Mouse (Mus musculus) retina, postnatal 1 day (tissue): Measurements from ENCODE around the gene Enox1.
"Not testable (repeated sequence)": the region's sequence is repeated elsewhere in the genome, so short reads cannot be mapped to it uniquely, and the experiment has no call there.

ENCODE experiments used
- DNase-seq: peaks from one replicate; pipeline ENCODE4 v3.0.0-alpha.2; 2012

Gene Enox1

DNA sequence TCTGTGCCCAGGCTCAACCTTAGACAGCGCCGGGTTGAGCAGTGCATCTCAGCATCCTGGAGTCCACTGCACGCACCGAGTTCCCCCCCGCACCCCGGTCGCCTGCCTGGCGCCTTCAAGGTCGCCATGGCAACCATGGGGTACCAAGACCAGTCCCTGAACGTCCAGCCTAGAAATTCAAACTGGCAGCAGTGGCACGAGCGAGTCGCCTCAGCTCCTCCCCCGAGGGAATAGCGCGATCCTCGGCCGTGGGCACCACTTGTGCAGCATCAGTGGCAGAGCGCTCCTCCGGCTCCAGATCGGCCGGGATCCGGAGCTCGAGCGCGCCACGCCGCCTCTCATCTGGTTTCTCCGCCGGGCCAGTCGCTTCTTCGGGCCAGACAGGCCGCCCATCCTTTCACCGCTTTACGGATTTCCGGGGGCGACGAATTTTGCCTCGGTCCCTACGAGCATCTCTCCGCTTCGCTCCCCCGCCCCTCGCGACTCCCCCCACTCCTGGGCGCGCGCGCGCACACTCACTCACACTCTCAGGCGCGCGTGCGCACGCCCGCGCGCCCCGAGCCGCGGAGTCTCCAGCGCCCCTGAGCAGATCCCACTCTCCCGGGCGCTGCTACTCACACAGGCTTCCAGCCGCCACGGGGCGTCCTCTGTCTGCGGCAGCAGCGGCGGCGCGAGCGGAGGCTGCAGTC lies at the start of gene Enox1:
Gene Enox1 (plus strand): TSS at position 542 of the 689 bp plus-strand sequence.
- peak; percentile 95 for DNase-seq

DNA sequence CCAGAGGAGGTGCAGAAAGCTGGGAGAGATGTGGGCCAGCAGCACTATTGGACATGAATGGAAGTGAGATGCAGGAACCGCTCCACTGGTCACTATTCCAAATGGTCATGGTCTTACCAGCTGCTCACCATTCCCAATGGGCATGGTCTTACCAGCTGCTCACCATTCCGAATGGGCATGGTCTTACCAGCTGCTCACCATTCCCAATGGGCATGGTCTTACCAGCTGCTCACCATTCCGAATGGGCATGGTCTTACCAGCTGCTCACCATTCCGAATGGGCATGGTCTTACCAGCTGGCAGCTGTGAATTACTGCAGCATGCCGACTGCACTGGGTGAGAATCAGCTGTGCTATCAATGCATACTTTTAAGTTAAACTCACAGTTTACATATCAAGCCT lies 45.9 kb upstream of the Enox1 start:
- not testable (repeated sequence) for DNase-seq

DNA sequence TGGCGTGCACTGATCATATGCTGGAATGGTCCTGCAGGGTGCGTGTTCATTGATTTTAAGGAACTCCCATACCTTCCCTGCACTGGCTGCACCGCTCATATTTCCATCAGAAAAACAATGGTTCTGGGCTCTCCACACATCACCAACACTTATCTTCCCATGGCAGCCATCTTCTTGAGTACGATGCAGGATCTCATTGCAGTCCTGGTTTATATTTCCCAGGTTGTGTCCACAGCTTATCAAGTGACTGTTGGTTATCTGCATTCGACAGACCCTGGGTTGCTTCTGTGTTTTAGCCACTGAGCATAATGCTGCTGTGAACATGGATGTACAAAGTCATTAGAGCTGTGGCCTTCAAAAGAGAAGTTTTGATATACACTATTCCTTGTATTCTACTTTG lies 26.0 kb upstream of the Enox1 start:
- DNase-seq: no peak

DNA sequence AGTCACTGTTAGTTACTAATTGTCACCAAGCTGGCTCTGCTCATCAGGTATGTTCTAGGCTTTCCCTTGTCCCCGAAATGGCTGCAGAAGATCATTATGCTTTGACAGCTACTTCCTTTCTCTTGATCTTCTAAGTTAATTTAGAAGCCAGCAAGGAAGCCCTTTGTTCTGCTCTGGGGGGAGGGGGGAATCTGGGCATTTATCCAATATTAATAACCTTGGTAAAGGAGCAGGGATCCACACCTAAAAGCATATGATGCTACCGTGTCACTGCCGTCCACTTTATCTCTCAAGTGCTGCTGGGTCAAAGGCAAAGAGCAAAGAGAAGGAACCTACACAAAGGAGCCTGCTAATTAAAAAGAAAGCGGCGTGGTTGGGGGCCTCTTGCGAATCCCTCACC lies 19.6 kb upstream of the Enox1 start:
- no peak for DNase-seq

DNA sequence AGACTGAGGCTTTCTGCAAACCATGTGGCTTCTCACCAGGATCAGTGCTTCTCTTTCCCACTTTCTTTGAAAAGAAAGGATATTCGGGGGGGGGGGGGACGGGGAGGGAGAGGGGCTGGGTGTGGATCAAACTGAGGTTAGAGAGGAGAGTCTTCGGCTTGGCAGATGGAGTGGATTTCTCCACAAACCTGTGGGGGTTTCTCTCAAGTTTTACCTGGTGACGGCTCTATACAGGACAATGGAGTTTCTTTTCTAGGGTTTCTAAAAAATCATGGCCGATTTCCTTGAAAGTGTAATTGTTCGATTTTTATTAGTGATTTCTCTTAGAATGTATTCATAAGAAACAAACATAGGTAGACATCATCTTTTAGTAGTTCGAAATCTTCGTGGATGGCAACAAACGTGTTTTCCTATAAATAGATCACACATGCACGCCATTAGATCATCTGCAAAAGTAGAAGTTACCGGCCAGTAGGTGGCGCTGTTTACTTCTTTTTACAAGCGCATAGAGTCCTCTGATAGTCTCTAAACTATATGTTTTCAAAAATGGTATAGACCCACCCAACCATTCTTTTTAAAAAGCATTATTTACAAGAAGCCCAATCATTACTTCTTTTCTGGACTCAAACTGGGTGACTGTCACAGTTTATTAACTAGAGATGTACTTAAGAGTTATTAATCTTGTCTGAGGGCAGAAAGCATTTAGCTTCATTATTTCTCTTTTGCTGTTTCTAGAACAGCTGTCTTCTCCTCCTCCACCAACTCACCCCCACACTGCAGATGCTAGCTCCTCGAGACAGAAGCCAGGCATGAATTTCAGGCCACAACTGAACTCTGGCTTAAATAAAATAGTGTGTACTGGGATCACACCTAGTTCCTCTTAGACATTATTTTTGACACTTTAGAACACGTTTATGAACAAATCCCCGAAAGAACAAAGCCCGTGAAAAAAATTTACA lies 15.0 kb upstream of the Enox1 start:
- DNase-seq: peak; percentile 89

DNA sequence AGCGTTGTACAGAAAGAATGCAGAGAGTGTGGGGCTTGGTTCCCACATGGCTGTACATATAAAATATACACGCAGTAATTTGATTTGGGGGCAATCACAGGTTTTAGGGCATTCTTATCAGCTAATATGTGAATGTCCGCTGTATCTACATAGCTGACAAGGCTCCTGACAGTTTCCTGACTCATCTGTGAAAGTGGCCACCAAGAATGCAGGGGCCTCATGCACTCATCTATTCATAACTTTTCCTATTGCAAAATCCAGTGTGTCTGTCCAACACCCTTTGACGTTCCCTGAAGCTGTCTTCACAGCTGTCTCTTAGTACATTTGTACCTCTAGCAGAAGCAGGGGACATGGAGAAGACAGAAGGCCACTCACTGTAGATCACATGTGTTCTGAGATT lies 11.5 kb upstream of the Enox1 start:
- no peak for DNase-seq

DNA sequence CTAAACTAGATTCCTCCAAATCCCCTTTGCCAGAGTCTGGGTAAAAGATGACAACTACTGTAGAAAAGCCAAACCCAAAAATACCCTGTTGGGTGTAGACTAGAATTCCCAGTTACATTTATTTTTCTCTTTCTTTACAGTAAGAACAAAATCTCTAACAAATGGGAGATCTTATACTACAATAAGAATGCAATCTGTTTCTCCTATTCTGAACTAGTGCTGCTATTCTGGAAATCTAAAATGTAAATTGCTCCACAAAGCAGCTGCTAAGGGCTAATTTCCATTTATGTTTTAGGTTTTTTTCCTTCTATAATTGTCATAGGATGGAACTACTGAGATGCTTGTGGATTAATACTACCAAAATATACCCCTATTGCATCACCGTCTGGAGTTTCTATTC lies 8.9 kb upstream of the Enox1 start:
- DNase-seq: no peak

DNA sequence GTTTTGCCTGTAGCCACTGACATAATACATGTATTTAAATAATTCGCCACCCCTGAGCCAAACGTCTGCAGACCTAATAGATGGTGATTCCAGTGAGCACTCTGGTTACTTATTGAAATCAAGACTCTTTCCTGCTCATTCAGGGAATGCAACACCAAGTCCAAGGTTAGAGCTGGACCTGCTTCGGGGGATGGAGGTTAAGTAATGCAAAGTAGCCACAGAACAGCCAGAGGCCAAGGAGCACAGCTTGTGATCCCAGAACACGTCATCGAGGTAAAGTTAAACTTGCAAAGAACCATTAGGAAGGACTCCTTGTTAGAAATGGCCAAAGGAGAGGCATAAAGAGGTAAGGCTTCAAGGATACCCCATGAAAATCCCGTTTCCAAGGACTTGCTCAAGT lies 6.0 kb upstream of the Enox1 start:
- DNase-seq: no peak

DNA sequence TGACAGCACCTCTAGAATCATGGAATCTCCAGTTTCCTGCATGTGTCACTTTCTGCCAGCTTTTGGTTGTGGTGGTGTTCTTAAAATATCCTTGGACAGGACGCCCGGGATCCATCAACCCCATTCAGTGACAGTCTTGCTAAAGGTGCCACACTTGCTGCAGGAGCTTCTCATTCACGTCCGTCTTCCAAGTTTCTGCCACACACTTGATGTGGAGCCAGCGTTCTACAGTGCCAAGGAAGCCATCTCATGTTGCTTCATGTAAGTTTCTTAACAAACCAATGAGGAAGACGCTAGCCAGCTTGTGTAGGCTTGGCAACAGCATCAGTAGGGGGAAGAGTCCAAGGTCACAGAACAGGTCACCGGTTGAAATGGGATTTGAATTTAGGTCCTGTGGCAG lies 5.1 kb upstream of the Enox1 start:
- no peak for DNase-seq

DNA sequence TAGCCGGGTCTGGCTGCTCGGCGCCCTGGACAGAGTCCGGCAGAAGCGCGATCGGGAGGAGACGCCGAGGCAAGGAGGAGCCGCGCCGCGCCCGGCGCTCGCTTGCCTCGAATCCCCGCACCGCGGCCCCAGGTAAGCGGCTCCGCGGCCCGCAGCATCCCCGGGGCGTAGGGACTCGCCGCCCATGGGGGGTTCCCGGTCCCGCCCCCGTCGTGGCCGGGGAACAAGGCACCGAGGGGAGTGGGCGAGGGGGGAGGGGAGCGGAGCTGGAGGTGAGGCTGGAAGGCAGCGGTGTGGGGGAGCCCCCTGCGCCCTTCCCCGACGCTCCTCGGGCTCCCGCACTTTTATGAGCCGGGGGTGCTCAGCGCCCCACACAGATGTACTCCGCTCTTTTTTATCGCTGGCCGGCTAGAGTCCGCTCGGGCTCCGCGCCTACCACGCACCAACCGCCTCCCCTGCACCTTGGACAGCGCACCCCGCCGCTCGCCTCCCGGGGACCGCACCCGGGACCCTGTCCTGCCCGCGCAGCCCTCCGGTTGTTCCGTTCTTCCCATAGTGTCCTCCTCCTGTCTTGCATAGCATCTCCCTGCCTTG lies 445 bp downstream of the Enox1 start:
- no peak for DNase-seq

DNA sequence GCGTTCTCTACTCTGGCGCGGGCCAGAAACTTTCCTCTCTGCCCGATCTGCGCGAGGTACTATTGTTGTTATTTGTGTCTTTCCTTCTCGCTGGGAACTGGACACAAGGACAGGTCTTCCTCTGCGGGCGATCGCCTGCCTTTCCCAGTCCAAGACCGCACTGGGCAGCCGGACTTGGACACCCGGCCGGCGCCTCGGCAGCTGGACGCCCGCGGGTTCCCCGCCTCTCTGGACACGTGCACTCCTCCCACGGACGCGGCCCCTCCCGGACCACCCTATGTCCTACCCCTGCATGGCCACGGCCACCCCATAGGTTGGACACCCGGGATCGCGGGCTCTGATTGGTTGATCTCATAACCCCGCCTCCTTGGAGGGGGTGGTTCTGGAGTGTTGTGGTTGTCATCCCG lies 945 bp downstream of the Enox1 start:
- DNase-seq: peak; percentile 90

DNA sequence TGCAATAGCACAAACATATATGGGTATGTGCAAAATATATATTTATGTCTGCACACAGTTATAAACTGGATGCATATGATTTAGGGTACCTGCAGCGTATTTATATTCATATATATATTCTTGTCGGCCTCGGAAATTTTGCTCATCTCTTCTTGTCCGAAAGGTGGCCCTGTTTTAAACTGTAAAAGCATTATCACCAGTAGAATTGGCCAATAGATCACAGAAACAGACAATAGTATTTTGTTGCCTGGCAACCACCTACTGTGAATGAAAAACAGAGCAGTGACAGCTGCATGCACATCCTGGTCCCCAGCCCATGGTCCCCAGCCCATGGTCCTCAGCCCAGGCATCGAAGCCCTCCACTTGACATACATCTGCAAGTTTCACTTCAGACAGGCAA lies 2.8 kb downstream of the Enox1 start:
- peak; percentile 34 for DNase-seq

DNA sequence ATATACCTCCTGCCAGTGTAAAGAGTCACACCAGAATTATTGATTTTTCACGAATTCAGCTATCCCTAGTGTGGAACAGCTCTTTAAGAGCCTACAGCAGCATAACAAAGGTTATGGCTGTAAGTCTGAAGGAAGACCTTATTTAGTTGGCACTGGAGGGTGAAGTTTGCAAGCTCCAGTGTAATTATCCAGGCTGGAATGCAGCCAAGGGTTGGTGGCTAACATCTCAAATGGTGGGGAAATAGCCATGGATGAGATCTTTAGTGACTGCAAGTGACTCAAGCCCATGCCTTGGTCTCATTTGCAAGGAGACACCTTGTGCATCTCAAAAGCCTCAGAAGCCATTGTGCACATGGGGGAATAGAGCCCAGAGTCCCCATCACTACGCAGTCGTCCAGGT lies 5.9 kb downstream of the Enox1 start:
- DNase-seq: no peak

DNA sequence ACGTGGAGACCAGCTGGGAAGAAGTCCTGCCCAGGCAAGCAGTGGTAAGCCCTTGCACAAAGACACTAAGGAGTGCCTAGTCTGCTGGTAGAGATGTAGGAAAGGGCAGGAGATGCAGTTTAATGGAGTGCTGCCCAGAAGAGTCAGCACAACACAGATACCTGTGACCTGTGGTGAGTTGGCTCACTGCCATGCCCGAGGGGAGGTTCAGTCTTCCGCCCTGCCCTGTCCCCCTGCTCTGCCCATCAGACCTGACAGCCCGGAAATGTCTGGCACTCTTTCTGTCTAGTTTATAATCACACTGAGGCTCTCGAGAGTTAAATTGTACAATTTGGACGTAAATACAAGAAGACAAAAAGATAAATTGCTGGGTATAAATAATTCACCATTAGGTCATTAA lies 7.8 kb downstream of the Enox1 start:
- DNase-seq: no peak

DNA sequence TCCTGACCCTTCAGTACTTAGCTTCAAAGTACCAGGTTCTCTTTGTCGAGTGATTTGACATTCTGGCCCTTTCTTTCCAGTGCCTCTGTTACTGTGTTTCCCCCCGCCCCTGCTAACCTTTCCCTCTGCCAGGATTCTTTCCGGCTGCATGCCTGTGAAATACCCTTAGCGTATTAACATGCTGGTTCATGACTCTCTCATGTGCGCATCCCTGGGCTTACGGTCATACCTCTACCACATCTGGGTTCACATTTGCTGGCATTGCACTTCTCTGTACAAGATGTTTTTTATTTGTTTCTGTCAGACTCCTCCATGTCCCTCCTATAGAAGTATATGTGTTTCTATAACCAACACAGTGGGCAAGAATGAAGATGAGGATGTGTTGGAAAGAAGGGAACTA lies 11.6 kb downstream of the Enox1 start:
- no peak for DNase-seq

DNA sequence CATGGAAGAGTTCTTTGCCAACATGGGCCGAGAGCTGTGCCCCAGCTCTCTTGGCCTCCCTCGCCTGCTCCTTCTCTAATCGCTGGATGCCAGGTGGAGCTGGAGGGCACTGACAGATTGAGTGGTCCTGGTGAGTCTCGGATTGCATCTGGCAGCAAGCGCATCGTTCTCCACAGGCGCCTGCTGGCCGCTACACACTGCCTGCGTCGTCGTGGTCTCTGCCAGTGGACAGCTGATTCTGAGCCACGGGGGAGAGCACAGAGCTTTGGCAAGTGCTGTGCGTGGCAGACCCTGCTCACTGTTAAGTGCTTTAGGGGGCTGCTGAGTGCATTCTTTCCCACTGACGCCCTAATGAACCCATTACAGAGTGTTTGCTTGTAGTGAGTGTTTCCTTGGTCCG lies 17.9 kb downstream of the Enox1 start:
- DNase-seq: peak; percentile 56

DNA sequence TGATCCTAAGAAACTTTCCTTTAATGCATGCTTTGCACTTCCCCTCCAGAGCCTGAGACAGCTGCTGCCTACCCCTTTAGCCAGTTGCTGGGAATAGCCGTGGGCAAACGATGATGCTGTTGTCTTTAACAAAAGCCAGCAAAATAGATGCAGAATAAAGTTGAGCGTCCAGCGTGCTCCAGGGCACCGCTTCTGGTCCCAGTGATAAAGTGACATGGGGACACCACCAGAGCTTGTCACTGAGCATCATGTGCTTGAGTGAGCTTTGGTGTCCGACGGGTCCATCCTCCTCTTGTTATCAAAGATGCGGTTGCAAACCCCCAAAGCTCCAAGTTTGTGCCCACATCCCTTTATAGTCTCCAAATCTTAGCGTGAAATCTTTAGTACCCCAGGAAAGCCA lies 18.4 kb downstream of the Enox1 start:
- DNase-seq: peak; percentile 64

DNA sequence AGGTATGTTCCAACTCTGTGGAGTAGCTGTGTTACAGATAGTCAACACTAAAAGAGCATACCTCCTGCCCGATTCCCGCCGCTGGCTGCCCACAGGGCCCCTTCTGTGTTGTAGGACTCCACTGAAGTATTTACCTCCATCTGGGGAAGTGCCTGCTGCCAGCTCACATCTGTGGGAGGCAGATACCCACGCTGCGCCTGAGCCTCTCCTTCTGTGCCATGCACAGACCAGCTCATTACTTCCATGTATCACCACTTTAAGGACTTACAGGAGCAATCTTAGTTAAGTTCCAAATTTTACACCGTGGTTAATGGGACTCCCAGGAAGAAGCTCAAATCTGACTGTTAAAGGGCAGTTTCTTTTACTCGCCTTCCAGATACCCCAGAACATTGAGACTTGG lies 23.7 kb downstream of the Enox1 start:
- DNase-seq: no peak

DNA sequence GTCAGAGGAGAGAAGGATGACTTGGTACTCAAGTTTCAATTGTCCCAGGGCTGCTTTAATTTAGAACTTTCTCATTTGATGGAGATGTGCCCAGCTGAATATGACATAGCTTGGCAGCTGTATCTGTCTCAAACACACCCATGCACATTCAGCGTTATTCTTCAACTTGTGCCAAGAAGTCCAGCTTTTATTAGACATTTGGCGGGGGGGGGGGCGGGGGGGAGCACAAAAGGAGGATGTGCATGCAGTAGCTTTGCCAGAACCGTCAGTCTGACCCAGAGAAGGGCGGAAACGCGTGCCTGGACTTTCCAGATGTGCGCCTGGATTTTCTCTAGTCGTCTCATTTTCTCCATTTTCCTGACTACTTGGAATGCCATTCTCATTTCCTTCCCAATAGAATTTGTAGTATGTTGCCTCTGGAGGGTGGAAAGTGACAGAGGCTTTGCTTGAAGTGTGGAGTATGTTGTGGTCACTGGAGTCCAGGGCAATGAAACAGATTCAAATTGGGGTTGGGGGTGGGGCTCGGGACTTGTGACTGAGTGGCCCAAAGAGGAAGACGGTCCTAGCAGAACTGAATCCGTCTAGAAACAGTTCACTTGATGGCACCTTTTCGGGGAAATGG lies 24.3 kb downstream of the Enox1 start:
- DNase-seq: no peak

DNA sequence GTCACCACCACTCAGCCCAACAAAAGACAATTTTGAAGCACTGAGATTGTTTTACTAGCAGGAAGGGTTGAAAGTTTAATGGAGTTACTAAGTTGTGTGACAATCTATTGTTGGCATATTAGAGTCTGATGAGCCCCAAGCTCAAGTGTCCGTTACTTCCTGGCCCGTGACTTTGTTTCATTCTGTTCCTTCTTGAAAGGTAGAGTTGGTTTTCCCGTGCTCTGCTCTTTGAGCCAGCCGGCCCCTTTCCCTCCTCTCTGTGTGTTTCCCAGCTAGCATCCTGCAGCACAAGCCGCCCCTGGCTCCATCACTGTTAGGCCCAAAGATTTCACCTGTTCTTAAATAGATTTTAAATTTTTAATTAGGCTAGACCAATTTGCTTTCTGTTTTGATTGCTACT lies 26.9 kb downstream of the Enox1 start:
- no peak for DNase-seq

DNA sequence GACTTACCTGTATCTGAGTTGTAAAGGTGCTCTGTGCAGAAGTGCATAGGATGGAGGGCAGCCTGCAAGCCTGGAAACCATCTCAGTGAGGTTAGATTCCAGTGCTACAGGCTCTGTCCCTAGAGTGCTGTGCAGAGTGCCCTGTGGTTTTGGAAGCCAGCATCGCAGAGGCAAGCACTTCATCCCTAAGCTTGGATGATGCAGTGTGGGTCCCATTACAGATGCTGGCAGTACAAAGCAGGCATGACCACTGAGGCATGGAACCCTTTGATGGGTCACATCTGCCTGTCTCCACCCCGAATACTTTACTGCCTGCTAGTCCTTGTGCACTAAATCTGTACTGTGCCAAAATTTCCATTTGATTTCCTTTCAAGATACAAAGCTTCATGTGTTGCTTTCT lies 33.6 kb downstream of the Enox1 start:
- DNase-seq: no peak

DNA sequence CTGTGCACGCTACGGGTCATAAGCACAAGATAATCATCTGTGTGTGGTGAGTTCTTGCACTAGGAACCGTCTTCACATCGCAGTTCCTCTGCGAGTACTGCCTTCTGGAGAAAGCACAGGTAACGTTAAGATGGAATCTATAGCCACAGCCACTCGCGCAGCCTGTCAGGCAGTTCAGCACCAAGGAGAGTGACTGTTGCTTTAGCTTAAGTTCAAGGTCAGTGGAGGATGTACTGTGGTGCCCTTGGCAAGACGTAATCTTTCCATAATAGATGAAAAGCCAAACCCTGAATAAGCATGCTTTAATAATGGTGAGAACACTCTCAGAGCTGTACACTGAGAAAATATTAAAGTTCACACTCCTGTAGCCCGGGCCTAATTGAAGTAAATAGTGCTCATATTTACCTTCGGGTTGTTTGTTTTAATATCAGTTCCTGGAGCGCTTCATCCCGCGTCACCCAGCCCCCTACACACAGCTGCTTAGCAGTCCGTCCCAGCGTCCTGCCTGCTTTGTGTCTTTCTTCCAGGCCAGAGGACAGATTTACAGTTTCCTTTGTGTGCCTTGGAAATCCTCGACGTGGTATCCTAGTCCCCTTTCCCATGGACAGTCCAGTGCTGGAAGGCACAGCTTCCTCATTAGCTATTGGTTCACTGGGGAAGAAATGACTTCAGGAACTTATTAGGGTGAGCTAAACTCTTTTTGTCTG lies 38.9 kb downstream of the Enox1 start:
- DNase-seq: peak; percentile 46

DNA sequence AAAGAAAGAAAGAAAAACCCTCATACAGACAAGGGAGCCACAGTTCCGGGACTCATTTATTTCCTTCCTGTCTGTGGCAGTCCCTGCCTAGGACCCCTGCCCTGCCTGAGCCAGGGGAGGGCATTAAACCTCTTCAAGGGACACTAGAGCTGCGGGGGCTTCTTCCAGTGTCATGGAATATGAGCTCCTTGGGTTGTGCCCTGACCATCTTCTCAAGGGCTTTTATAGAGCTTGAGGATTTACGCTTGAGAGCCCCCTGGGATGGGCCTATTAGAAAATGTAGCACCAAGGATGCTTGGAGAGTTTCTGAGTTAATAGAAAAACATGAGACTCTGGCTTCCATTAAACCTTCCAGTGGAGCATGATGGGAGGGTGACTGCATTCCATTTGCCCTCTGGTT lies 39.7 kb downstream of the Enox1 start:
- DNase-seq: no peak
